Mouse (Mus musculus): ENCODE measurements around the gene Pla2g12b. TPM values are rescaled to one million over a fixed set of nuclear protein-coding genes. Genes with fewer than 3 reads are reported as not detected.

Pla2g12b gene
- polyA plus RNA-seq, 1 experiment from 2014 or later, result 0.27 TPM

Other genes with a start within 250 kb of the Pla2g12b start
- 42.0 and 44.0 TPM in 2 replicates for gene Sept10, start 181.8 kb upstream of the Pla2g12b start, polyA plus RNA-seq (2015; fragmentation: Nextera tagmentation; extraction: Ambion mirVana)
- 21.6 and 22.6 TPM in 2 replicates for gene Sowahc, start 181.7 kb upstream of the Pla2g12b start, polyA plus RNA-seq (2015; fragmentation: Nextera tagmentation; extraction: Ambion mirVana)
- 146 and 152 TPM in 2 replicates for gene P4ha1, start 80.4 kb upstream of the Pla2g12b start, polyA plus RNA-seq (2015; fragmentation: Nextera tagmentation; extraction: Ambion mirVana)
- gene Gm10273, start 8.0 kb upstream of the Pla2g12b start, polyA plus RNA-seq (2015; fragmentation: Nextera tagmentation; extraction: Ambion mirVana), result 2.0 and 7.8 TPM in 2 replicates
- 0.79 and 1.2 TPM in 2 replicates for gene Oit3, start 38.1 kb downstream of the Pla2g12b start, polyA plus RNA-seq (2015; fragmentation: Nextera tagmentation; extraction: Ambion mirVana)
- not detected in 2 replicates for gene Gm10322, start 212.4 kb downstream of the Pla2g12b start, polyA plus RNA-seq (2015; fragmentation: Nextera tagmentation; extraction: Ambion mirVana)
- gene Mcu, start 213.0 kb downstream of the Pla2g12b start, polyA plus RNA-seq (2015; fragmentation: Nextera tagmentation; extraction: Ambion mirVana), result 53.4 and 57.1 TPM in 2 replicates

Data from limb, embryonic 15.5 days (tissue).